Mouse (Mus musculus) brain, embryonic 14.5 days (tissue): ENCODE results near the gene Rom1.

Experiments used
- CTCF ChIP-seq: fragments of 200-500 bp; IDR thresholded peaks from 2 replicates; pipeline ENCODE4 v1.5.1; 2012; ENCODE audit warnings: inconsistent platforms, mild to moderate bottlenecking, moderate library complexity, borderline replicate concordance; ENCODE audit not compliant: insufficient read depth, insufficient read length; ENCODE audit errors: extremely low read depth
- POLR2A ChIP-seq: fragments of 200-500 bp; IDR thresholded peaks from 2 replicates; pipeline ENCODE4 v1.6.1; 2012; ENCODE audit warnings: mild to moderate bottlenecking, inconsistent platforms, borderline replicate concordance; ENCODE audit not compliant: poor library complexity, insufficient read depth, insufficient read length, severe bottlenecking; ENCODE audit errors: extremely low read depth

DNA sequence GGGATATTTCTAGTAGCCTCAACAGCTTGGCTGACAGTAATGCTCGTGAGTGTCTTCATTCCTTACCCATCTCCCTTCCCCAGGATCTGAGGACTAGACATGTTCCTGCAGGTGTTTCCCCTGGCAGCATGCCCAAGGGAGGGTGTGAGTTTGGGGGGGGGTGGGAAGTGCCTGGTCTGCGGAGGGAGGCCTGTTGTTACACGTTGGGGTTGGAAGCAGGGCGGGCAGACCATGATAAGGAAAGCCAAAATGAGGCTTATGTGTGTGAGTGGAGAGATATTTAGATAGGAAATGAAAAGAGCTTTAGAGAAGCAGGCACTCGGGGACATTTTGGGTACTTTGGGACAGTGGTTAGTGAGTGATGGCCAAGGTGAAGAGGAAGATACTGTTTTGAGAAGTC is 14.9 kb upstream of the Rom1 start:
- TF ChIP-seq POLR2A (no peak), CTCF (no peak)
